Mouse (Mus musculus): ENCODE data around the gene Lag3. TPM values are rescaled to one million over a fixed set of nuclear protein-coding genes. Genes with fewer than 3 reads are reported as not detected.

Gene Lag3
- polyA plus RNA-seq, 1 experiment from 2014 or later: 2.1 TPM

GRCm38 (mm10) chr6:124933127-124933526 lies 21.6 kb upstream of the Lag3 start:
- Histone ChIP-seq H3K4me2 (replicated peaks) (no peak overlapping the region), H3K36me3 (peaks cover 49% of the 10 kb centered on the region), H3K27ac (no peak overlapping the region), H3K9ac (no peak overlapping the region), H3K4me1 (peaks cover 18% of the 10 kb centered on the region), H3K27me3 (no peaks in the 10 kb centered on the region), H3K4me3 (peak overlapping the region; percentile 95; the same call in 1 of the 2 replicates), H3K9me3 (replicated peaks) (no peaks in the 10 kb centered on the region)
- WGBS: 93% methylated on average over 3 of the region's 3 CpGs
- no peak for ATAC-seq (ENCODE audit: low FRiP score)

DNA sequence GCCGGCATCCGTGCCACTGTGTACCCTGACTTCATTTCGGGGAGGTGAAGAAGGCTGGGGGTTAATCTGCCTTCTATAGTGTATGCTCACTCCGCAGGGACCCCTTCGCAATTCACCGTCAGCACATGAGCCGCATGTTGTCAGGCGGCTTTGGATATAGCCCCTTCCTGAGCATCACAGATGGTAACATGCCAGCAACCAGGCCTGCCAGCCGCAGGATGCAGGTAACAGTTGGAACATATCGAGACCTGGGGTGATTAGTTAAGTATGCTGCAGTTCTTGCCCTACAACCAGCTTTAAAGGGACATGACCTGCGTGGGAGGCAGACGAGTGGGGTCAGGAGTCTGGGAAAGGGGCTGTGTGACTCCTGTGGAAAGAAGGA lies 20.8 kb upstream of the Lag3 start:
- 51% methylated on average over 12 of the region's 12 CpGs for WGBS
- peak overlapping the region; percentile 97 for H3K27ac ChIP-seq
- no peak for ATAC-seq (ENCODE audit: low FRiP score)

DNA sequence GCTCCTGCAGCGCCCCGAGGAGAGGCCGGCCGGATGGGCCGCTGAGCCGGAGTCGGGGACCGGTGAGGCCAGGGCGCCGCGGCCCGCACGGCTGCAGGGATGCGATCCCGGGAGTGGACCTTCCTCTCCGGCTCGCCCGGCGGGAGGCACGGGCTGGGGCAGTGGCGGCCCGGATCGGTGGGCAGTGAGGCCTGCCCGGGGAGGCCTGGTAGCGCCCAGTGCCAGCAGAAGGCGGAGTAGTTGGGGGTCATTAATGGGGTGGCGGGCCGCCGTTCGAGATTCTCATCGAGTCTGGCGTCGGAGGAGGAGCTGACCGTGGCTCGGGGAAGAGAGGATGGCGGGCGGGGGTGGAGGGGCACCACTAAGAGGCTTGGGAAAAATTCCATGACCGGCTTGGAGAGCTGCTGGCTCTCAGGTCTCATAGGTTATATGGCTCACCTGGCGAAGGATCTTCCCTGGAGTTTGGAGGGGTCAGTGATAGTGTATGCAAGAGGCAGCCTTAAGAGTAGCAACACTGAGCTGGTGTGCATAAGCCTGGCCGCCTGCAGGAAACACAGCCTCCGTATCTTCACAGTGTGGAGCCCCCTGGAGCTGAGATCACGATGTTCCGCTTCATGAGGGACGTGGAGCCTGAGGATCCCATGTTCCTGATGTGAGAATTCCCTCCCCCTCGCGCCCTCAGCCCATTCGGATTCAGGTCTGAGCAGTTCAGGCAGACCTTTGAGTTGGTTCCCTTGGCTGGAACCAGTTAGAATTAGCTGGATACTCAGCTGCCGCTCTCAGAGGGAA lies 20.2 kb upstream of the Lag3 start:
- no peaks in the 10 kb centered on the region for H3K9me3 ChIP-seq (replicated peaks)
- ATAC-seq (ENCODE audit: low FRiP score): peak; percentile 69
- H3K4me3 ChIP-seq: peak overlapping the region; percentile 95
- H3K36me3 ChIP-seq: peaks cover 38% of the 10 kb centered on the region
- H3K4me1 ChIP-seq: peaks cover 18% of the 10 kb centered on the region
- no peaks in the 10 kb centered on the region for H3K27me3 ChIP-seq
- peak overlapping the region; percentile 97 for H3K27ac ChIP-seq
- 2% methylated on average over 47 of the region's 48 CpGs for WGBS
- H3K4me2 ChIP-seq (replicated peaks): peak overlapping the region; percentile 95
- H3K9ac ChIP-seq: peak overlapping the region; percentile 98

More for the DNA sequence above, 20.8 kb upstream of the Lag3 start:
- Histone ChIP-seq H3K9ac (peak overlapping the region; percentile 98), H3K4me2 (replicated peaks) (peak overlapping the region; percentile 95), H3K36me3 (peaks cover 41% of the 10 kb centered on the region), H3K9me3 (replicated peaks) (no peaks in the 10 kb centered on the region), H3K4me1 (peaks cover 18% of the 10 kb centered on the region), H3K27me3 (no peaks in the 10 kb centered on the region), H3K4me3 (peak overlapping the region; percentile 95)

DNA sequence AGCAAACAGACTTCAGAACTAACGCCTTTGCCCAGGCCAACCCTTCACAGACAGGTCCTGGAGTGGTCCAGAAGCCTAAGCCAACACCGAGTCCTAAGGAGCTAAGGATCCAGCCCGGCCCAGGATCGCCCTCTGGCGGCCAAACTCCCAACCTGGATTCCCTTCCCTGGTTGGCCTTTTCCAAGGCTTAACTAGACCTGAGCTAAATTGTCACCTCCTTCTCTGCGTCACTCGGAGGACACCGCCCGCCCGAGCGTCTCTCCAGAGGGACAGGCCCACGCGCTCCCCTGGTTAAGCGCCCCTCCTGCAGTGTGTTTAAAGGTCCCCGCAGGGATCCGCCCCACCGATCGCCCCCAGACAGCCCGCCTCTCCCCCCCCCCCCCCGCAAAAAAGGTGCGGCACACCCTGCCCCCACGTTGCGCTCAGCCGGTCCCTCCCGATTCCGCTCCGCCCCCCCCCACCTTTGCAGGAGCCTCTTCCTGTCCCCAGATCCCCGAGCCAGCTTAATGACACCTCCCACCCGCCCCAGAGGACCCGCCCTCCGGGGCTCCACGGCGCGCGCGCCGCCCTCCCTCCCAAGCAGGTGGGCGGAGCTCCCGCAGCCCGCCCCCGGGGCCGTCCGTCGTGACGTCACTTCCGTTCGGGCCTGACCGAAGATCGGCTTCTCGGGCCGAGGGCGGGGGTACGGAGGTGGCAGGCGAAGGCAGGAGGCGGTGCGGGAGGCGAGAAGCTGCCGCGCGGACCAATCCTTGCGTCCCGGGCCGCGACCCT lies 19.4 kb upstream of the Lag3 start, which contains the start of gene Mlf2:
Gene Mlf2 (plus strand): TSS at position 633 of the 771 bp plus-strand sequence.
- peak; percentile 95 for ATAC-seq (ENCODE audit: low FRiP score)
- Histone ChIP-seq H3K27me3 (no peaks in the 10 kb centered on the region), H3K36me3 (peaks cover 31% of the 10 kb centered on the region), H3K27ac (peak within 1 kb of the TSS; percentile 97), H3K4me1 (peaks cover 18% of the 10 kb centered on the region), H3K9ac (peak within 1 kb of the TSS; percentile 98), H3K4me2 (replicated peaks) (peak within 1 kb of the TSS; percentile 95), H3K9me3 (replicated peaks) (no peaks in the 10 kb centered on the region), H3K4me3 (peak within 1 kb of the TSS; percentile 95)
- WGBS: under 1% methylated on average over 60 of the region's 64 CpGs

DNA sequence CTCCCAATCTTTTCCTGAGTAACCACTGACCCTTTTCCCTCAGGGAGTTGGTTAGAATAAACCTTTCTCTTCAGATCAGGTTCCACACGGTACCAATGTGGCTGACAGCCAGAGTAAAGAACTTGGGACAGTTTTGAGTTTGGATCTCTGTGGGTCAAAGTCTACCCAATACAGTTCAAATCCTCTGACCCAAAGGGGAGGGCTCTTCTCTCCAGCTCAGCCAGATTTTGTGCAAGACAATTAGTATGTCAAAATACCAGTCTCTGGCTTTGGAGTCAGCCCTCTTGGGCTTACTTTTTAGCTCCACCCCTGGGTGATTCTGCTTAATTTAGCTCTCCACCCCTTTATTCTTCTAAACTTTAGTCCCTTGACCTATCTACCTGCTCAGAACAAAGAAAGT lies 18.7 kb upstream of the Lag3 start:
- ATAC-seq (ENCODE audit: low FRiP score): no peak
- WGBS: 30% methylated on average over 1 of the region's 1 CpGs
- Histone ChIP-seq H3K4me1 (peaks cover 19% of the 10 kb centered on the region), H3K9ac (peak overlapping the region; percentile 98), H3K27me3 (no peaks in the 10 kb centered on the region), H3K27ac (peak overlapping the region; percentile 97), H3K4me2 (replicated peaks) (peak overlapping the region; percentile 95), H3K9me3 (replicated peaks) (no peaks in the 10 kb centered on the region), H3K36me3 (peaks cover 24% of the 10 kb centered on the region), H3K4me3 (peak overlapping the region; percentile 95)

DNA sequence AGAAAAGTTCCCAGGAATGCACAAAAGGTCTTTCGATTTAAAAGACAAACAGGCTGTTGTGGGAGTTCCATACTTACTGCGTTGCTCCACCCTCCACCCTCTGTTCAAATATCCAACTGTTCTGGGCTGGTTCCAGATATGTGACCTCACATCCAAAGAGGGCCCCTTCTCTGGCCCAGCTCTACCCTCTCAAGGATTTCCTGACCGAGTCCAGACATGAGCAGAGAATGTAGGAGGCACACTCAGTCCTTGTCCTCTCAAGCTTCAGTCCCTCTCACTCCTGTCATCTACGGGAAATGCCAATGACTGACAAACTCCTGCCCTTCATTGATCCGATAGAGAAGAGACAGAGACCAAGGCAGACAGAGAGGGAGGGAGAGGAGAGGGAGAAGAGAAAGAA lies 14.4 kb upstream of the Lag3 start:
- ATAC-seq (ENCODE audit: low FRiP score): no peak
- Histone ChIP-seq H3K4me3 (no peak overlapping the region), H3K27ac (no peak overlapping the region)

DNA sequence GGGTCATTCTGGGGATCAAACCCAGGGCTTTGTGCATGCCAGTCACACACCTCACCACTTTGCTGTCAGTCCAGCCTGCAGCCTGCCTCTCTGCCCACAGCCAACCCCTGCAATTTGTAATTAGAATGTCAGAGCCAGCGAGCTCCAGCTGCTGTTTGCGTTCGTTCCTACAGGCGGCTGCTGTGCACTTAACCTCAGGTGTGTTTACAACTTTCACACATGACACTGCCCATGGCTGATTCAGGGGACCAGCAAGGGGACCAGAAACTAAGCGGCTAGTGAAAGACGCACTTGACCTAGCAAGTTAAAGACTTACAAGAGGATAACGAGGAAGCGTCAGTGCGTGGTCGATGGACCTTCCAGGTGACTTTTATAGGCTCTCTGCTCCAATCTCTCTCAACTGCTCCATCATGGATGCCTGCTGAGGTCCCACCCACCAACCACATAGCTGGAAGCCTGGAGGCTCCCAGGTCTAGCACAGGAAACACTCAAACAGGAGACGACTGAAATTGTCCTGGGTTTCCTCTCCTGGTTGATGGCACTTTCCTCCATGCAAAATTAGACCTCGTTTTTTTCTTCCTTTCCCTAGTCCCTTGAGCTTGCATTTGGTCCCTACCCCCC lies 13.8 kb upstream of the Lag3 start:
- no peaks in the 10 kb centered on the region for H3K36me3 ChIP-seq
- no peak overlapping the region for H3K4me3 ChIP-seq
- no peak for ATAC-seq (ENCODE audit: low FRiP score)
- no peak overlapping the region for H3K9ac ChIP-seq
- H3K27me3 ChIP-seq: no peaks in the 10 kb centered on the region
- peaks cover 16% of the 10 kb centered on the region for H3K4me1 ChIP-seq
- H3K9me3 ChIP-seq (replicated peaks): no peaks in the 10 kb centered on the region
- no peak overlapping the region for H3K27ac ChIP-seq
- H3K4me2 ChIP-seq (replicated peaks): no peak overlapping the region
- WGBS: 36% methylated on average over 12 of the region's 12 CpGs

More for the DNA sequence above, 14.4 kb upstream of the Lag3 start:
- WGBS: 55% methylated on average over 5 of the region's 5 CpGs
- no peaks in the 10 kb centered on the region for H3K27me3 ChIP-seq
- H3K36me3 ChIP-seq: no peaks in the 10 kb centered on the region
- no peak overlapping the region for H3K4me2 ChIP-seq (replicated peaks)
- peaks cover 13% of the 10 kb centered on the region for H3K4me1 ChIP-seq
- H3K9me3 ChIP-seq (replicated peaks): no peaks in the 10 kb centered on the region
- H3K9ac ChIP-seq: no peak overlapping the region

- H3K27ac ChIP-seq: peak overlapping the region; percentile 100
- no peak overlapping the region for H3K4me2 ChIP-seq (replicated peaks)
- H3K36me3 ChIP-seq: no peaks in the 10 kb centered on the region
- peaks cover 29% of the 10 kb centered on the region for H3K4me1 ChIP-seq
- no peak for ATAC-seq (ENCODE audit: low FRiP score)
- WGBS: 65% methylated on average over 4 of the region's 4 CpGs
- no peak overlapping the region for H3K4me3 ChIP-seq
- H3K9ac ChIP-seq: no peak overlapping the region
- H3K9me3 ChIP-seq (replicated peaks): no peaks in the 10 kb centered on the region
- H3K27me3 ChIP-seq: no peaks in the 10 kb centered on the region
Measured at GRCm38 (mm10) chr6:124921539-124921938, 10.0 kb upstream of the Lag3 start.

GRCm38 (mm10) chr6:124920318-124921085 lies 9.0 kb upstream of the Lag3 start:
- Histone ChIP-seq H3K4me1 (peaks cover 37% of the 10 kb centered on the region), H3K27ac (peak overlapping the region; percentile 100), H3K9me3 (replicated peaks) (no peaks in the 10 kb centered on the region), H3K4me3 (peak overlapping the region; percentile 11; the same call in 1 of the 2 replicates), H3K27me3 (no peaks in the 10 kb centered on the region), H3K4me2 (replicated peaks) (peak overlapping the region; percentile 100), H3K9ac (peak overlapping the region; percentile 40; the same call in 1 of the 2 replicates), H3K36me3 (no peaks in the 10 kb centered on the region)
- WGBS: 23% methylated on average over 9 of the region's 9 CpGs
- ATAC-seq (ENCODE audit: low FRiP score): no peak

- ATAC-seq (ENCODE audit: low FRiP score): peak; percentile 86
- Histone ChIP-seq H3K4me1 (peaks cover 41% of the 10 kb centered on the region), H3K4me3 (peak within 1 kb of the TSS; percentile 98; the same call in 1 of the 2 replicates), H3K27ac (peak within 1 kb of the TSS; percentile 100), H3K36me3 (peaks cover 1% of the 10 kb centered on the region; the same call in 1 of the 2 replicates), H3K4me2 (replicated peaks) (peak within 1 kb of the TSS; percentile 100), H3K9me3 (replicated peaks) (no peaks in the 10 kb centered on the region), H3K27me3 (no peaks in the 10 kb centered on the region), H3K9ac (peak within 1 kb of the TSS; percentile 100)
- under 1% methylated on average over 13 of the region's 13 CpGs for WGBS
Measured at GRCm38 (mm10) chr6:124919695-124920317, 8.3 kb upstream of the Lag3 start, which contains the start of gene Ptms. TSS of gene Ptms (minus strand) at chr6:124920103.
